Mouse (Mus musculus): ENCODE data around the gene Chmp2a. TPM values are rescaled to one million over a fixed set of nuclear protein-coding genes. Genes with fewer than 3 reads are reported as not detected.
"Not testable (repeated sequence)": the region's sequence is repeated elsewhere in the genome, so short reads cannot be mapped to it uniquely, and the experiment has no call there.

Gene Chmp2a
- total RNA-seq (2021), result 100 to 1,000 TPM in 1 of 2 experiments, 10 to 100 TPM in 1; 95.4 to 103 TPM
- long read RNA-seq, experiment 1, transcript Chmp2a-201 (6 exons, 949 nt), result major isoform, 65 of 110 reads
- long read RNA-seq, experiment 1, transcript Chmp2a-203 (6 exons, 930 nt), result minor isoform, 6 of 110 reads
- long read RNA-seq, experiment 1, partial matches to known transcripts, result 32 of 110 reads
- long read RNA-seq, experiment 1, other reads (novel, unspliced or antisense), result 7 of 110 reads
- long read RNA-seq, experiment 2, transcript Chmp2a-201 (6 exons, 949 nt), result major isoform, 51 of 90 reads
- long read RNA-seq, experiment 2, partial matches to known transcripts, result 29 of 90 reads
- long read RNA-seq, experiment 2, other reads (novel, unspliced or antisense), result 7 of 90 reads

DNA sequence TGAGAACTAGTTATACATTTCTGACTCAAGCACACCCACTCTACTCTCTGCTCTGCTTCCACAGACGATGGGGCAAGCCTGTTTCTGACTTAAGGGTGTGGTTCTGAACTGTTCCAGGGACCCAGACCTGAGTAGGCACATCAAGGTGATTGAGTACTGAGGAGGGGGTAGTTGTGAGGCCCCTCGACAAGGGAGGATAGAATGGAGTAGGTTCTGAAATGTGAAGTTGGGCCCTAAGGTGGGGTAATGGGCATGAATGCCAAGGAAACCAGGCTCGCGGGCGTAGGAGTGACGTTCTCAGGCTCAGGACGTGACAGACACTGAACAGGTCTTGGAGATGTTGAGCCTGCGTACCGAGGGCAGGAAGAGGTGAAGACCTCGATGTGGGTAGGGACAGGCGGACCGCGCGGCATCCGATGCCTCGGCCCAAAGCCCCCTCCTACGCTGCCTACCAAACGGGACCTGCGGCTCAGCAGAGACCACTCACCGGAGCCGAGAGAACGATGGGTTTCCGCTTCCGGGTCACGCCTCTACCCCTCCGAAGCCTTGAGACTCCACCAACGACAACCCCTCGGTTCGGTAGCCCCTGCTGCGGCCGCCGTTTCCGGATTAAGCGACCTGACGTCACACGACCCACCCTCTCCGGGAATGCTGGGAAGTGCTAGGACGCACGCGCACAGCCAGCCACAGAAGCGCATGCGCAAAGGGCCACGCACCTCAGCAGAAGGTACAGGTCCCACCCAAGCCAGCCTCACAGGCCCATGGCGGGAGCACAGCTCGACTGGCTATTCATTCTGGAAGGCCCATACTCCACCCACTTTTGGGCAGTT lies at the start of gene Chmp2a:
Chmp2a (minus strand) TSS at position 660 of the 830 bp plus-strand sequence.
- DNase-seq (ENCODE audit: low spot score), result peak; percentile 96

DNA sequence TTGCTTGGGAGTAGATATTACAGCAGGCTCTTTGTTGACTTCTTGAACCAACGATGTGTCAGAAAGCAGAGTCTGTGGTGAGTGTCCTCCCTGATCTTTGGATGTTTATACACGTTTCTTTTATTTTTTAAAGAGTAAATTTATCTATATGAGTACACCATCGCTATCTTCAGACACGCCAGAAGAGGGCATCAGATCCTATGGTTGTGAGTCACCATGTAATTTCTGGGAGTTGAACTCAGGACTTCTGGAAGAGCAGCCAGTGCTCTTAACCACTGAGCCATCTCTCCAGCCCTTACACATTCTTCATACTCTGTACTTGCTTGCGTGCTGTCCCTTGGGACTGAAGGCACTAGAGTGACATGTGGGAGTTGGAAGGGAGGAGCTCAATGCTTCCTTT lies 37.7 kb upstream of the Chmp2a start:
- DNase-seq (ENCODE audit: low spot score), result no peak

DNA sequence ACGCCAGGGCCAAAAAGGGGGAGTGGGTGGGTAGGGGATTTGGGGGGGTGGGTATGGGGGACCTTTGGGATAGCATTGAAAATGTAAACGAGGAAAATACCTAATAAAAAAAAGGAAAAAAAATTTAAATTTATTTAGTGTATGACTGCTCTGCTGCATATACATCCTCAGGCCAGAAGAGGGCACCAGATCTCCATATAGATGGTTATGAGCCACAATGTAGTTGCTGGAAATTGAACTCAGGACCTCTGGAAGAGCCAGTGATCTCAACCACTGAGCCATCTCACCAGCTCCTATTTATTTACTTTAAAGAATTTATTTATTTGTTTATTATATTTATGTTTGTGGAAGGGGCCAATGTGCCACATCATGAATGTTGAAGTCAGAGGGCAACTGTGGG lies 28.8 kb upstream of the Chmp2a start:
- not testable (repeated sequence) for DNase-seq (ENCODE audit: low spot score)

- no peak for DNase-seq (ENCODE audit: low spot score)
Observed at GRCm38 (mm10) chr7:13059536-13059935, 24.9 kb upstream of the Chmp2a start.

DNA sequence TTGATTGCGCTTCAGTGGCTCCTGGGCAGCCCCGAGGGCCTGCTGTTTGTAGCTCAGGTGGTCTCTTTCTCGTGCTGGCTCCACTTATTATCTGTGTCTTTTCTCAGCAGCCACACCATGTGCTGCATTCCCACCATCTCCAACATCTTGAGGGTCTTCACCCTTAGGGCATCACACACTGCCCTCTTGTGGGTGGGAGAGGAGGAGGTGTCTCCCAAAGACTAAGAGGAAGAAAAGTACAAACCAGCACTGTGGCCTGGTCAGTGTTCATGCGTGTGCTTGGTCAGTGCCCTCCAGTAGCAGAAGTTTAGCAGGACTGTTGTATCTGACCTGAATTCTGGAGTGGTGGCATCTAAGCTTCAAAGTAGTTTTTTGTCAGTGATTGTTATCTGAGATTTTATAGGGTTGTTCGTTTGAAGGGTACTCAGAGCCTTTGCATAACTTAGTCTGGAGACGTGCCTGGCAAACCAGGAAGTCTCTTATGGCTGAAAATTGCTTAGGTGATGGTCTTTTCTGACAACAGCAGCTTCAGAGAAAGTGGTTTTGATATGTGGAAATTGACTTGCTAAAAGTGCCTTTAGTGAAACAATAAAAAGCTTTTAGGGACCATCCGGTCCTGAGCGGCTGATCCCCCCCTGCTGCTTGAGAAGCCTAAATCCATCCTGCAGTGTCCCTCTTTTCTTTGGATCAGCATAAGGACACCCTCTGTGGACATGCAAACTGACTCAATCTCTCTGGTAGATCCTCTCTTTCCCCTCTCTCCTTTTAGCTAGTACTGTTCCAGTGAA lies 22.5 kb upstream of the Chmp2a start:
- no peak for DNase-seq (ENCODE audit: low spot score)

DNA sequence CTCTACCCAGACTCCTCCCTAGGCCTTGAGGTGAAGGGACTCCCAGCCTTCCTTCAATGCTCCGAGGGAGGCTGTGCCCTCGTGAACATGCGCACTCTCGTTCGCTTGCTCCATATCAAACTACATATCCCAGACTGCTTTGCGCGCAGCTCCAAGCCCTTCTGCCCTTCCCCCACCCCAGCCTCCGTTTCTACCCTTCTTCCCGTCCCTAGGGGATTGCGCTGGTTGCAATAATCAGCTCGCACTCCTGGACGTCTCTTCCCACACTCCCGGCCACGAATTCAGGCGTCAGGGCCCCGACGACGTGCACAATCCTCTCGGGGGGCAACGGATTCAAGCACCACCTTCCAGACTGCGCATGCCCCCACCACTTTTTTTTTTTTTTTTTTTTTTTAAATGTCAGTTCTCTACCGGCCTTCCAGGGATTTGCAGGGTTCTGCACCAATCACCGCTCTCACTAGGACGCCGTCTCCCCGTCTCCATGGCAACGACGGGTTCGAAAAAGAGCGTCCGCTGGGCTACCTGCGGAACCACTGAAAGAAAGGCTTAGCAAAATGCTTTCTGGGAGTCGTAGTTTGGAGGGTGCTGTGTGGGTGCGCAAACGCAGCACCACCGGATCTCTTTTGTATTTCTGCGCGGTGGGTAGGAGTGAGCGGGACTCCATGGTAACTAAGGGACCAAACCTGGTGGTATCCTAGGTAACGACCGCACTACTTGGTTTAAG lies 19.8 kb upstream of the Chmp2a start, which contains the start of gene Mzf1:
Mzf1 (minus strand) TSS at position 478 of the 724 bp plus-strand sequence.
- peak; percentile 94 for DNase-seq (ENCODE audit: low spot score)

DNA sequence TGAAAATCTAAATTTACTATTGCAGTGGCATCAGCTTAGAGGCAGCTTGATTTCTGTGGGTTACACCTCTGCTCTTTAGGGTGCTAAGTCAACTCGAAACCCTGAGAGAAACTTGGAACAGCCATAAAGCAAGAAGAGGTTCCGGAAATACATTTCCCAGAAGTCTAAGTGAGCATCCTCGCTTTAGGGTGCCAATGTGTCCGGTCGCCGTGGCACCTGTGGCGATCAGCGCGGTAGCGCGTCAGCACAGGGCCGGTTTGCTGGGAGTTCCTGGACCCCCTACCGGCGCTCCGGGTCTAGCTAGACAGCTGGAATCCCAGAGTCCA lies 19.3 kb upstream of the Chmp2a start:
- DNase-seq (ENCODE audit: low spot score), result no peak

- DNase-seq (ENCODE audit: low spot score), result no peak
Observed at GRCm38 (mm10) chr7:13053501-13053900, 18.9 kb upstream of the Chmp2a start.

- no peak for DNase-seq (ENCODE audit: low spot score)
Observed at GRCm38 (mm10) chr7:13053001-13053400, 18.4 kb upstream of the Chmp2a start.

DNA sequence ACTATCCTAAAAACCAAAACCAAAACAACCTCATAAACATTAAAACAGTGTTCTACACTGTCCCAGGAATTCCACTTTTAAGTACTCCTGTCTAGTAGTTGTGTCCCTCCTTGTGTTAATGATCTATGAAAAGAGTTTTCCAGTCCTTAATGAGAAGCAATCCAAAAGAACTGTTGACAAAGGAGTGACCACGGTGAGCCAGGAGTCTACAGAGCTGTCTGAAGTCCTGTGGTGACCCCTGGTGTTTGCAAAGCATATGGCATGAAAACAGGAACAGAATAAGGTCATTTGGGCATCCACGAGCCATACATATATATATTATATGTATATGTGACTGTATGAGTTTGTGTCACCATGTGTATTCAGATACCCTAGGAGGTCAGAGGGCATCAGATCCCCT lies 11.5 kb upstream of the Chmp2a start:
- peak; percentile 53 for DNase-seq (ENCODE audit: low spot score)

DNA sequence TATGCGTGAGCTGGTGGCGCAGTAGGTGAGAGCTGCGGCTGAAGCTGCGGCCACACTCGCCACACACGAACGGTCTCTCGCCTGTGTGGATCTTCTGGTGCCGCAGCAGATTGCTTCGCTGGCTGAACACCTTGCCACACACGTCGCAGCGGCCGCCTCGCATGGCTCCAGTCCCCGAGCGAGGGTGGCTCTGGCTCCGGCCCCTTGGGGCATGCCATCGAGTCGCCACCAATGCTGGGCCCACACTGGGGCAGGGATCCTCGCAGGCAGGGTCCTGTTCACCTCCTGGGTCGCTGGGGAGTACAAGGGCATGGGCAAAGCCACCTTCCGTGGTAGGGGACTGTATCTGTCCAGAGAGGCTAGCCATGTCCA lies 9.6 kb upstream of the Chmp2a start:
- DNase-seq (ENCODE audit: low spot score), result no peak

- DNase-seq (ENCODE audit: low spot score), result no peak
Observed at GRCm38 (mm10) chr7:13043445-13044253, 9.0 kb upstream of the Chmp2a start.

GRCm38 (mm10) chr7:13043120-13043444 lies 8.5 kb upstream of the Chmp2a start:
- no peak for DNase-seq (ENCODE audit: low spot score)

DNA sequence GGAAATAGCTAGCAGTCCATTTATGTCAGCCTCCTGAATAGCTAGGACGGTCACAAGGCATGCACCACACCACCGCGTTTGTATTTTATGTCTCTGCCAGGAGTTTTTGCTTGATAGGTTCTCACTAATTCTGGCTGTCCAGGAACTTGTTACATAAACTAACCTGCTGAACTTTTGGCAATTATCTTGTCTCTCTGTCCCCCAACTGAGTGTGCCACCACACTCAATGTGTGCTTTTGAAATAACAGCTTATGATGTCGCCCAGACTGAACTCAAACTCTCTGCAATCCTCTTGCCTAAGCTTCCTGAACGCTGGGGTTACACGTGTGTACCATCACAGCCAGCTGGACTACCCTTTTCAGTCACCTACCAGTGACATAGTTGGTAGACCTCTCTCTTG lies 7.9 kb upstream of the Chmp2a start:
- DNase-seq (ENCODE audit: low spot score), result no peak

GRCm38 (mm10) chr7:13041256-13041655 lies 6.6 kb upstream of the Chmp2a start:
- DNase-seq (ENCODE audit: low spot score), result no peak

- no peak for DNase-seq (ENCODE audit: low spot score)
Observed at GRCm38 (mm10) chr7:13039181-13039580, 4.6 kb upstream of the Chmp2a start.

DNA sequence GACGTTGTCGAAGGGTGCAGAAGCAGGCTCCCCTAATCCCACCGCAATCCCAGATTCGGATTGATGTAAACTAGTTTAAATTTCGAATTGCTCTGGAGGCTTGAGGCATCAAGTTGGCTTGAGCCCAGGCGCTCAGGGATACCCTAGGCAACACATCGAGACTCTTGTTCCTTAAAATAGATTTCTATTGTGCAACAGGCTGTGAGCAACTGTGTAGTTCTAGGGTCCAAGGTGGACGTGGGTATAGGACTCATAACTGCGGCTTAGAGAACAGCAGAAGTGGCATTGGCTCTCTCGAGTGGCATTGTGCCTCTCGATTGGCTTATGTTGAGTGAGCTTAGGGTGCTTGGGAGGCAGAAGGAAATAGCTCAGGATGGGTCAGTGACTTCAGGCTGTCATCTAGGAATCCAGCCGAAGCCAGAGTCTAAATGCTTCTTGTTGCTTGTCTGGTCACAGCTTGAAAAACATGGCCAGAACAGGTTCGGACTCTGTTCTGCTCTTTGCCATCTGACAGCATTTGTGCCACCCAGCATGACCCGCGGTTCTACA lies 4.1 kb upstream of the Chmp2a start:
- DNase-seq (ENCODE audit: low spot score), result no peak

DNA sequence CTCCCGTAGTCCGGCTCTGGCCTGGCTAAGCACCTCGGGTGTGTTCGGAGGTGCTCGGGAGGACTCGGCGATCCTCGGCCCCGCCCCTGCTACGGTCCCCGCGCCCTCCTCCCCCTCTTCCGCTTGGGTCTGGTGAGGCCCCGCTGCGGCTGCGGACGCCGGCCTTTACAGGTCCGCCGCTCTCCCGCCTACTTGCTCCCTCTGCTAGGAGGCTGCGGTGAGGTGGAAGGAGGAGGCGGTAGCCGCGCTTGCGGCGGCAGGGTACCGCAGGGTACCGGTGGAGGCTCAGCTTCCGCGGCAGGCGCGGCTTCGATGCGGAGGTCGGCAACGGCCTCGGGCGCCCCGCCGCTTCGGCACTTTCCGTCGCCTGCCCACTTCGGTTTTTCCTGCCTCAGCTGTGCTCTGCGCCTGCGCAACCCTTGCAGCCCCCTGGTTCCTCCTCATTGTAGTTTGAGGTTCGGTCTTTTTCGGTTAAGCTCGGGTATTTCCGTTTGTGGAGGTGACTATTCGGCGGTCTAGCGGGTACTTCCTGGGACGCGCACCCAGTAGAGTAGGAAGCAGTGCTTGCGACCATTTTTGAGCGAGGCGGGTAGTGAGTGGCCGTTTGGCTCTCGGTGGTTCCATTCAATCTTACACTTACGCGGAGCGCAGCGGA lies 3.4 kb upstream of the Chmp2a start, which contains the start of gene Ube2m:
Ube2m (minus strand) TSS at position 375 of the 655 bp plus-strand sequence.
- peak; percentile 98 for DNase-seq (ENCODE audit: low spot score)

DNA sequence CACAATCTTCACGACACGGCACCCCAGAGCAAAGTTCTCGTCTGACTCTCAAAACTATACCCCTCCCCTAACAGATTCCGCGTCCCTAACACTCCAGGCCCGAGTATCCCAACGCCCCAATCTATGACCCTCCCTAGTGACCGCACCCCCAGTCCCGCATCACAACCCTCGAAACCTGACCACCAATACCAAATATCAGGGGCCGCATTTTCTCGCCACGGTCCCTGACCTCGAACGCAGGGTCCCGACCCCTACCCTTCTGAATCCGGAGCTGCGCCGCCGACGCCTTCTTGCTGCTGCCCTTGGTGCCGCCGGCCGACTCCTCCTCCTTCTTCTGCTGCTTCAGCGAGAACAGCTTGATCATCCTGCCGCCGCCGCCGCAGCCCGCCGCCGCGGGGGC lies 2.8 kb upstream of the Chmp2a start:
- no peak for DNase-seq (ENCODE audit: low spot score)

DNA sequence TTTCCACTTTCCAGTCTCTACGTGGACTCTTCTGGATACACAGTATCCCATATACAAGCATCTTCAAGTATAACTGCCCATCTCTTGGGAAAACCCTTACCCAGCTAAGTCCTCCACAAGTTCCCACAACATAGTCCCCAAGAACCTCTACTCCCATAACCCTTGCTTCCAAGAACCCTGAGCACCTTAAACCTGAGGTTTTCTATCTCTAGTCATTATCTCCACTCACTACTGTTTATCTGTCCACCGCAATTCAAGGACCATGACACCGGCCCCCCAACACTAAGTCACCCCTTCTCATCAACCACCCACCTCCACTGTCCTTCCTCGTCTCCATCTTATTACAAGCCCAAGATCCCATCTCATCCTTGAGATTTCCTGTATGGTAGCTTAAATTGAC lies 2.2 kb upstream of the Chmp2a start:
- DNase-seq (ENCODE audit: low spot score), result no peak

All from gastrocnemius, adult 18-20 months (tissue).